Mouse (Mus musculus) heart, adult 2 months (tissue): ENCODE measurements around the gene Rora. TPM values are rescaled to one million over a fixed set of nuclear protein-coding genes. Genes with fewer than 3 reads are reported as not detected.

Experiments
- DNase-seq, 2 experiments: peaks; one replicate each; pipeline ENCODE4 v3.0.0; 2021
- H3K27ac ChIP-seq: fragments of 200-600 bp; 2 replicates; pipeline ENCODE4 v1.8.1; 2022
- H3K27me3 ChIP-seq: fragments of 200-500 bp; 2 replicates; pipeline ENCODE4 v1.6.1; 2012; ENCODE audit warnings: mild to moderate bottlenecking, low read length, inconsistent platforms, mixed read lengths; ENCODE audit not compliant: control insufficient read depth, insufficient read depth
- H3K36me3 ChIP-seq: fragments of 200-500 bp; 2 replicates; pipeline ENCODE4 v1.6.1; 2012; ENCODE audit warnings: low read length, inconsistent platforms; ENCODE audit not compliant: control insufficient read depth, insufficient read depth
- H3K4me1 ChIP-seq: fragments of 200-500 bp; 2 replicates; pipeline ENCODE4 v1.6.1; 2011; ENCODE audit warnings: low read length; ENCODE audit not compliant: control insufficient read depth, insufficient read depth
- H3K4me3 ChIP-seq: fragments of 200-600 bp; 2 replicates; pipeline ENCODE4 v1.8.1; 2022
- H3K79me2 ChIP-seq: fragments of 200-500 bp; replicated peaks from 2 replicates; pipeline ENCODE4 v1.6.1; 2012; ENCODE audit warnings: mild to moderate bottlenecking, inconsistent platforms, low read length, moderate library complexity, mixed read lengths; ENCODE audit not compliant: control insufficient read depth, insufficient read depth
- H3K9ac ChIP-seq: fragments of 200-500 bp; 2 replicates; pipeline ENCODE4 v1.6.1; 2012; ENCODE audit warnings: low read depth, mild to moderate bottlenecking, control low read depth, inconsistent platforms, low read length, mixed read lengths
- CTCF ChIP-seq: fragments of 200-600 bp; IDR thresholded peaks from 2 replicates; pipeline ENCODE4 v1.8.1; 2022; ENCODE audit warnings: antibody characterized with exemption, mild to moderate bottlenecking, moderate library complexity
- EP300 ChIP-seq: fragments of 200-500 bp; IDR thresholded peaks from 2 replicates; pipeline ENCODE4 v1.6.1; 2011; ENCODE audit warnings: low read depth, low read length, control low read depth; ENCODE audit not compliant: insufficient read depth
- POLR2A ChIP-seq: fragments of 200-500 bp; IDR thresholded peaks from 2 replicates; pipeline ENCODE4 v1.6.1; 2011; ENCODE audit warnings: mild to moderate bottlenecking, low read depth, low read length, control low read depth; ENCODE audit not compliant: insufficient read depth
- WGBS: fragments of 180-500 bp; shearing (Covaris S2); methylation state at CpG from one replicate; pipeline ENCODE4 v1.1.7; 2018; 5-methylcytosine and 5-hydroxymethylcytosine counted together
- intact Hi-C: fragments of 180-260 bp; cut with DNase I; formaldehyde crosslinking; loops from one replicate; pipeline ENCODE4 v1.15.1; 2025
- polyA plus RNA-seq: library from polyadenylated mRNA; depleted of rRNA; stranded (reverse); fragments of >200 nt; gene quantifications from 2 replicates; pipeline ENCODE4 v1.2.3, GENCODE M21; 2012
- total RNA-seq, 2 experiments: library from RNA; stranded (reverse); gene quantifications; 2 replicates each; pipeline ENCODE4 v1.2.3; 2021

The Rora gene
- total and polyA plus RNA-seq, 3 experiments = 6.7 to 28.9 (median 21.6) TPM

- WGBS = 83% methylated on average over 11 of the region's 11 CpGs
These were observed 282.0 kb downstream of the Rora start for GRCm38 (mm10) chr9:68935611-68936010.

DNA sequence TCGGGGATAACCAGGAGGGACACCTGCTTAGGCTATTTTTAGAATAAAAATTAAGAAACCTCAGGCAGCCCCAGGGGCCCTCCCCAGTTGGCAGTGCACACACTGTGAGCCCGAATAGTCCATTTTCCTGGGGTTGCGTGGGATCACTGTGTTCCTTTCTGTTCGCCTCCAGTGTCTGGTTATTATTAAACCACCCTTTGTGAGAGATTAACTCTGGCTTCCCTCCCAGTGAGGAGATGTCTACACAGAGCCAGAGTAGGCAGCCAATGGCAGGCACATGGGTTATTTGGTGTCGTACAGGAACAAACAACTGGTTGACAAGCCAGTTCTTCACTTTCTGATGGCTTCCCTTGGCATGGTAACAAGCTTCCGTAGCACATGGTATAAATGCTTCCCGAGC, 287.5 kb downstream of the Rora start:
- 27% methylated on average over 7 of the region's 7 CpGs for WGBS

More at GRCm38 (mm10) chr9:68935611-68936010, 282.0 kb downstream of the Rora start:
- Histone ChIP-seq H3K4me1 (peaks cover 11% of the 10 kb centered on the region), H3K4me3 (no peak overlapping the region), H3K27me3 (no peaks in the 10 kb centered on the region), H3K9ac (no peak overlapping the region), H3K27ac (peak overlapping the region; percentile 10), H3K79me2 (no peaks in the 10 kb centered on the region), H3K36me3 (no peaks in the 10 kb centered on the region; the same call in none of the 2 replicates)
- intact Hi-C loops = no loop called here
- DNase-seq = peak in 1 of 2 experiments; percentile 22
- no peak for TF ChIP-seq POLR2A
- peak; percentile 77; the same call in 1 of the 2 replicates for TF ChIP-seq EP300
- no peak for TF ChIP-seq CTCF

DNA sequence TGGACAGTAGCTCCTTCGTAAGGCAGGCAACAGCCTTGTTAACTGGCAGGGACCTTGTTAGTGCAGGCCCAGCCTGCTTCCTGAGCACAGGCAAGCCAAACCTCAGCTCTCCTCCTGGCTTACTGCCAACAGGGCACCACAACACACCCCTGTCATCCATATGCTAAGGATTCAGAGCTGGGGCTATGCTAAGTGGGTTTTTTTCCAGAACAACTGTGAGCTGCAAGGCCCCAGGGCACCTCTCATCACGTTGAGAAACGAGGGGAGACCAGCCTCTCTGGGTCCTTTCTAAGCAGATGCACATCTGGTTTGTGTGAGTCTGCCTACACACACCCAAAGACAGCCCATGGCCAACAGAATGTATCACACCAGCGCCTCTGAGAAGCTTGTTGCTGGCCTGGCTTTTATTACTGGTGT, 289.0 kb downstream of the Rora start:
- intact Hi-C loops = no loop called here
- TF ChIP-seq EP300 (no peak), POLR2A (no peak), CTCF (no peak)
- no peak overlapping the region for H3K9ac ChIP-seq
- H3K4me3 ChIP-seq = no peak overlapping the region
- H3K27ac ChIP-seq = no peak overlapping the region
- H3K27me3 ChIP-seq = no peaks in the 10 kb centered on the region
- DNase-seq = no peak
- peaks cover 11% of the 10 kb centered on the region for H3K4me1 ChIP-seq
- peaks cover 2% of the 10 kb centered on the region for H3K36me3 ChIP-seq
- H3K79me2 ChIP-seq = no peaks in the 10 kb centered on the region
- WGBS = 83% methylated on average over 4 of the region's 4 CpGs

More for the DNA sequence above, 287.5 kb downstream of the Rora start:
- Histone ChIP-seq H3K4me1 (peaks cover 11% of the 10 kb centered on the region), H3K79me2 (no peaks in the 10 kb centered on the region), H3K27ac (peak overlapping the region; percentile 66), H3K9ac (no peak overlapping the region), H3K36me3 (peaks cover 2% of the 10 kb centered on the region), H3K27me3 (no peaks in the 10 kb centered on the region), H3K4me3 (no peak overlapping the region)
- TF ChIP-seq CTCF (no peak), EP300 (peak; percentile 92), POLR2A (no peak)
- DNase-seq = peak; percentile 59 to 83
- intact Hi-C loops = no loop called here

GRCm38 (mm10) chr9:68944026-68944425, 290.4 kb downstream of the Rora start:
- intact Hi-C loops = no loop called here
- Histone ChIP-seq H3K4me1 (peaks cover 11% of the 10 kb centered on the region), H3K9ac (no peak overlapping the region), H3K4me3 (no peak overlapping the region), H3K36me3 (peaks cover 2% of the 10 kb centered on the region; the same call in 1 of the 2 replicates), H3K27ac (no peak overlapping the region), H3K79me2 (no peaks in the 10 kb centered on the region), H3K27me3 (no peaks in the 10 kb centered on the region)
- 83% methylated on average over 3 of the region's 3 CpGs for WGBS
- peak in 1 of 2 experiments; percentile 38 for DNase-seq
- peak; percentile 40 for TF ChIP-seq CTCF
- TF ChIP-seq POLR2A = no peak

GRCm38 (mm10) chr9:68947707-68948106, 294.1 kb downstream of the Rora start:
- Histone ChIP-seq H3K36me3 (no peaks in the 10 kb centered on the region), H3K27me3 (no peaks in the 10 kb centered on the region), H3K79me2 (no peaks in the 10 kb centered on the region; the same call in 1 of the 2 replicates), H3K4me3 (no peak overlapping the region), H3K27ac (no peak overlapping the region), H3K4me1 (no peaks in the 10 kb centered on the region; the same call in 1 of the 2 replicates), H3K9ac (no peak overlapping the region)
- intact Hi-C loops = no loop called here
- WGBS = 78% methylated on average over 6 of the region's 6 CpGs
- TF ChIP-seq CTCF (no peak), EP300 (no peak), POLR2A (no peak)
- no peak for DNase-seq

GRCm38 (mm10) chr9:68948141-68948540, 294.6 kb downstream of the Rora start:
- intact Hi-C loops = no loop called here
- Histone ChIP-seq H3K79me2 (no peaks in the 10 kb centered on the region; the same call in 1 of the 2 replicates), H3K4me1 (no peaks in the 10 kb centered on the region; the same call in 1 of the 2 replicates), H3K27me3 (no peaks in the 10 kb centered on the region), H3K4me3 (no peak overlapping the region), H3K36me3 (no peaks in the 10 kb centered on the region), H3K27ac (no peak overlapping the region), H3K9ac (no peak overlapping the region)
- no peak for TF ChIP-seq CTCF
- no peak for TF ChIP-seq POLR2A
- no peak for TF ChIP-seq EP300
- 87% methylated on average over 3 of the region's 3 CpGs for WGBS
- DNase-seq = no peak
